Mouse (Mus musculus) forebrain, embryonic 13.5 days (tissue): ENCODE data around the gene D130043K22Rik. TPM values are rescaled to one million over a fixed set of nuclear protein-coding genes. Genes with fewer than 3 reads are reported as not detected.

Source experiments
- ATAC-seq: fragments of 200-750 bp; cut with Nextera tagmentation; 2 replicates; pipeline ENCODE4 v1.8.0; 2017
- H3K27ac ChIP-seq: fragments of 300-500 bp; sonication (generic); 2 replicates; pipeline ENCODE4 v1.5.1; 2015; ENCODE audit warnings: inconsistent platforms, mild to moderate bottlenecking, moderate library complexity
- H3K27me3 ChIP-seq: fragments of 300-500 bp; sonication (generic); 2 replicates; pipeline ENCODE4 v1.6.1; 2015; ENCODE audit warnings: mild to moderate bottlenecking, inconsistent platforms
- H3K36me3 ChIP-seq: fragments of 300-500 bp; sonication (generic); 2 replicates; pipeline ENCODE4 v1.6.1; 2015; ENCODE audit warnings: mild to moderate bottlenecking, inconsistent platforms; ENCODE audit not compliant: poor library complexity, severe bottlenecking
- H3K4me1 ChIP-seq: fragments of 300-500 bp; sonication (generic); 2 replicates; pipeline ENCODE4 v1.6.1; 2015; ENCODE audit warnings: inconsistent platforms
- H3K4me2 ChIP-seq: fragments of 300-500 bp; sonication (generic); 2 replicates; pipeline ENCODE4 v1.6.1; 2015; ENCODE audit warnings: inconsistent platforms, mild to moderate bottlenecking, moderate library complexity
- H3K4me3 ChIP-seq: fragments of 300-500 bp; sonication (generic); 2 replicates; pipeline ENCODE4 v1.5.1; 2015; ENCODE audit warnings: mild to moderate bottlenecking, inconsistent platforms
- H3K9ac ChIP-seq: fragments of 300-500 bp; sonication (generic); 2 replicates; pipeline ENCODE4 v1.6.1; 2015; ENCODE audit warnings: mild to moderate bottlenecking, inconsistent platforms
- H3K9me3 ChIP-seq: fragments of 300-500 bp; sonication (generic); replicated peaks from 2 replicates; pipeline ENCODE4 v1.6.1; 2016; ENCODE audit warnings: inconsistent platforms
- WGBS: fragments of 180-500 bp; shearing (Covaris S2); methylation state at CpG from one replicate; pipeline ENCODE4 v1.1.7; 2015; 5-methylcytosine and 5-hydroxymethylcytosine counted together
- polyA plus RNA-seq: library from polyadenylated mRNA; unstranded; fragments of >200 nt; fragmentation: Nextera tagmentation; extraction: Ambion mirVana; gene quantifications from 2 replicates; pipeline ENCODE4 v1.2.1, GENCODE M21; 2015

D130043K22Rik gene
- 0.96 and 1.4 TPM in 2 replicates for polyA plus RNA-seq

DNA sequence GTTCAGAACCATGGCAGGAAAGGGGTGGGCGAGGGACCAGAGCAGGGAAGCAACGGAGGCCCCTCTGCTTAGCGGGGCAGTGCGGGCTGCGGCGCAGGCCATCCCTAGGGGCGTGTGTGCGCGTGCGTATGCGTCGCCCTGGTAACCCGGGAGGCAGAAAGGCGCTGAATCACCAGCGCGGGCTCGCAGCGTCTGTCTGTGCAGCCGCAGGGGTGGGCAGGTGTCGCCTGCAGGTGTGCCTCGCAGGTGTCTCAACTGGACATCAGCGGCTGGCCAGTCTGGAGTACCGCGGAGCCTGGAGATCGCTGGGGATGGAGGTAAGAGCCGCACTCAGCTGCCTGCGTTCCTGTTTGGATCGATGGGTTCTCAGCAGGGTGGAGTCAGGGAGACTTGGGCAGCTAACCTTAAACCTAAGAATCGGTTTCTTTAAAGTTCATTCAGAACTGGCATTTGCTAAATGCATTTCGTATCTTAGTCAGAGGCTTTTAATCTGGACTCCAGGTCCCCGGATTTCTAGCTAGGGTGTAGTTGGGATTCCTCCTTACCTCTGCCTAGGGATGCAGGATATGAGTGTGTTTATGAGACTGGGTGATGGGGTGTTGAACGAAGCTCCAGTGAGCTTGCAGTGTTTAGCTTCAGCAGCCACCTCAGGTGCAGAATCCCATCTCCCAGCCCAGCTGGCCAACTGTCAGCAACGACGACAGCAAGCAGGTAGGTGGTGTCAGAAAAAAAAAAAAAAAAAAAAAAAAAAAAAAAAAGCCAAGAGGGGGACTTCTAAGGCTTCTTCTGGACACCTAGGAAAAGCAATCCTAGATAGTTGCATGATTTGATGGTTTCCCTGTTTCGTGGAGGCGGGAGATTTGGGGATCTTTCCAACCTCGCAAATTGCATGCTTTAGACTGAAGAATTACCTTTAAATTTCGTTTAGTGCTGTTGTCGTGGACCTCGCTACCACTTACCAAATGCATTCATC lies at the start of gene D130043K22Rik:
Gene D130043K22Rik, plus strand, starts transcription at position 153 of the 973 bp plus-strand sequence.
- peaks cover 12% of the 10 kb centered on the region for H3K36me3 ChIP-seq
- H3K27ac ChIP-seq: no peak within 1 kb of the TSS
- peak within 1 kb of the TSS; percentile 86 for H3K4me2 ChIP-seq
- H3K4me1 ChIP-seq: peaks cover 13% of the 10 kb centered on the region
- WGBS: 7% methylated on average over 40 of the region's 40 CpGs
- H3K9me3 ChIP-seq: no peaks in the 10 kb centered on the region
- peak within 1 kb of the TSS; percentile 57 for H3K4me3 ChIP-seq
- H3K9ac ChIP-seq: peak within 1 kb of the TSS; percentile 71
- no peaks in the 10 kb centered on the region for H3K27me3 ChIP-seq
- ATAC-seq: peak; percentile 96

DNA sequence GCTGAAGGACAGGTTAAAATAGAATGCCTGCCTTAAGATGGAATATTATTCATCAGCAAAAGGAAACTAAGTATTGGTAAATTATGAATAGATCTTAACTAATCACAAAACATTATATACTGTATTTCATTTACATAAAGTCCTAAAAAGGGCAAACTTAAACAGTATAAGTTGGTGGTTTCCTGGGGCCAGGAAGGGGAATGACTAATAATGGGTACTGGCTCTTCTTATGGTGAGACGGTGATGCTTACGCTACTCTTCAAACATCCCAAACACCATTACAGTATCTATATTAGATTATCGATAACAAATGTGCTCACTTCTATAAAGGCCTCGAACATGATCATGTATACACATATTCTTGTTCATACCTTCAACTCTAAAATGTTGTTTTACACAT lies 46.2 kb upstream of the D130043K22Rik start:
- no peak overlapping the region for H3K4me3 ChIP-seq
- ATAC-seq: no peak
- no peaks in the 10 kb centered on the region for H3K36me3 ChIP-seq

GRCm38 (mm10) chr13:24799378-24799777 lies 45.6 kb upstream of the D130043K22Rik start:
- Histone ChIP-seq H3K27me3 (no peaks in the 10 kb centered on the region), H3K27ac (no peak overlapping the region), H3K4me3 (peak overlapping the region; percentile 76), H3K36me3 (no peaks in the 10 kb centered on the region), H3K9me3 (no peaks in the 10 kb centered on the region), H3K4me2 (peak overlapping the region; percentile 83), H3K9ac (no peak overlapping the region), H3K4me1 (peaks cover 23% of the 10 kb centered on the region)
- WGBS: 72% methylated on average over 5 of the region's 5 CpGs
- ATAC-seq: no peak

More for the DNA sequence above, 46.2 kb upstream of the D130043K22Rik start:
- Histone ChIP-seq H3K9me3 (no peaks in the 10 kb centered on the region), H3K9ac (no peak overlapping the region), H3K27ac (no peak overlapping the region), H3K4me1 (peaks cover 17% of the 10 kb centered on the region), H3K27me3 (no peaks in the 10 kb centered on the region), H3K4me2 (no peak overlapping the region)
- WGBS: 98% methylated on average over 4 of the region's 4 CpGs

GRCm38 (mm10) chr13:24799925-24800673 lies 44.8 kb upstream of the D130043K22Rik start:
- peak; percentile 16 for ATAC-seq
- WGBS: under 1% methylated on average over 31 of the region's 31 CpGs
- Histone ChIP-seq H3K4me1 (peaks cover 28% of the 10 kb centered on the region), H3K36me3 (no peaks in the 10 kb centered on the region), H3K27ac (peak overlapping the region; percentile 99), H3K9ac (peak overlapping the region; percentile 70), H3K4me3 (peak overlapping the region; percentile 76), H3K27me3 (no peaks in the 10 kb centered on the region), H3K4me2 (peak overlapping the region; percentile 83), H3K9me3 (no peaks in the 10 kb centered on the region)

GRCm38 (mm10) chr13:24800674-24801307 lies 44.1 kb upstream of the D130043K22Rik start:
- Histone ChIP-seq H3K27me3 (no peaks in the 10 kb centered on the region), H3K9ac (peak overlapping the region; percentile 93), H3K36me3 (peaks cover 6% of the 10 kb centered on the region; the same call in 1 of the 2 replicates), H3K27ac (peak overlapping the region; percentile 99), H3K9me3 (no peaks in the 10 kb centered on the region), H3K4me2 (peak overlapping the region; percentile 83), H3K4me3 (peak overlapping the region; percentile 76), H3K4me1 (peaks cover 33% of the 10 kb centered on the region)
- ATAC-seq: peak; percentile 97
- WGBS: under 1% methylated on average over 42 of the region's 42 CpGs

GRCm38 (mm10) chr13:24801308-24801921 lies 43.5 kb upstream of the D130043K22Rik start, which contains the start of gene BC005537:
TSS of gene BC005537 (plus strand) at chr13:24801657.
- peak within 1 kb of the TSS; percentile 99 for H3K27ac ChIP-seq
- peak within 1 kb of the TSS; percentile 83 for H3K4me2 ChIP-seq
- ATAC-seq: peak; percentile 57
- H3K4me3 ChIP-seq: peak within 1 kb of the TSS; percentile 76
- H3K4me1 ChIP-seq: peaks cover 33% of the 10 kb centered on the region
- H3K27me3 ChIP-seq: no peaks in the 10 kb centered on the region
- peaks cover 11% of the 10 kb centered on the region for H3K36me3 ChIP-seq
- 0% methylated on average over 43 of the region's 74 CpGs for WGBS
- H3K9ac ChIP-seq: peak within 1 kb of the TSS; percentile 93
- no peaks in the 10 kb centered on the region for H3K9me3 ChIP-seq

- Histone ChIP-seq H3K27me3 (no peaks in the 10 kb centered on the region), H3K27ac (peak overlapping the region; percentile 99), H3K4me3 (peak overlapping the region; percentile 76), H3K36me3 (peaks cover 16% of the 10 kb centered on the region), H3K4me1 (peaks cover 33% of the 10 kb centered on the region), H3K9me3 (no peaks in the 10 kb centered on the region), H3K9ac (peak overlapping the region; percentile 93), H3K4me2 (peak overlapping the region; percentile 83)
- ATAC-seq: no peak
- WGBS: under 1% methylated on average over 26 of the region's 26 CpGs
Observed at GRCm38 (mm10) chr13:24802131-24802691, 42.7 kb upstream of the D130043K22Rik start.

GRCm38 (mm10) chr13:24803196-24803595 lies 41.7 kb upstream of the D130043K22Rik start:
- H3K36me3 ChIP-seq: peaks cover 24% of the 10 kb centered on the region
- H3K4me3 ChIP-seq: peak overlapping the region; percentile 76
- H3K27me3 ChIP-seq: no peaks in the 10 kb centered on the region
- peak overlapping the region; percentile 93 for H3K9ac ChIP-seq
- H3K4me2 ChIP-seq: peak overlapping the region; percentile 83
- H3K4me1 ChIP-seq: peaks cover 33% of the 10 kb centered on the region
- WGBS: 16% methylated on average over 2 of the region's 2 CpGs
- no peak for ATAC-seq
- H3K9me3 ChIP-seq: no peaks in the 10 kb centered on the region
- no peak overlapping the region for H3K27ac ChIP-seq

GRCm38 (mm10) chr13:24806079-24806478 lies 38.9 kb upstream of the D130043K22Rik start:
- peaks cover 50% of the 10 kb centered on the region for H3K36me3 ChIP-seq
- no peak overlapping the region for H3K27ac ChIP-seq
- H3K4me1 ChIP-seq: peaks cover 27% of the 10 kb centered on the region
- no peak overlapping the region for H3K9ac ChIP-seq
- no peaks in the 10 kb centered on the region for H3K9me3 ChIP-seq
- no peaks in the 10 kb centered on the region for H3K27me3 ChIP-seq
- no peak overlapping the region for H3K4me2 ChIP-seq
- ATAC-seq: no peak
- H3K4me3 ChIP-seq: no peak overlapping the region

GRCm38 (mm10) chr13:24812521-24812920 lies 32.4 kb upstream of the D130043K22Rik start:
- no peak overlapping the region for H3K4me3 ChIP-seq
- H3K9me3 ChIP-seq: no peaks in the 10 kb centered on the region
- no peak for ATAC-seq
- no peaks in the 10 kb centered on the region for H3K4me1 ChIP-seq
- peaks cover 75% of the 10 kb centered on the region for H3K36me3 ChIP-seq
- no peaks in the 10 kb centered on the region for H3K27me3 ChIP-seq
- H3K9ac ChIP-seq: no peak overlapping the region
- no peak overlapping the region for H3K4me2 ChIP-seq
- WGBS: 95% methylated on average over 2 of the region's 2 CpGs
- no peak overlapping the region for H3K27ac ChIP-seq

GRCm38 (mm10) chr13:24814616-24815015 lies 30.3 kb upstream of the D130043K22Rik start:
- ATAC-seq: no peak
- no peak overlapping the region for H3K9ac ChIP-seq
- H3K36me3 ChIP-seq: peaks cover 63% of the 10 kb centered on the region
- H3K9me3 ChIP-seq: no peaks in the 10 kb centered on the region
- H3K4me3 ChIP-seq: no peak overlapping the region
- no peaks in the 10 kb centered on the region for H3K27me3 ChIP-seq
- H3K27ac ChIP-seq: no peak overlapping the region
- WGBS: 84% methylated on average over 1 of the region's 1 CpGs
- H3K4me1 ChIP-seq: no peaks in the 10 kb centered on the region
- H3K4me2 ChIP-seq: no peak overlapping the region
